Mouse (Mus musculus): ENCODE measurements around the gene Gcsam. TPM values are rescaled to one million over a fixed set of nuclear protein-coding genes. Genes with fewer than 3 reads are reported as not detected.

Gene Gcsam
- under 1 TPM in 1 of 2 experiments, not detected in 1; 0.30 TPM for total RNA-seq (2023)

DNA sequence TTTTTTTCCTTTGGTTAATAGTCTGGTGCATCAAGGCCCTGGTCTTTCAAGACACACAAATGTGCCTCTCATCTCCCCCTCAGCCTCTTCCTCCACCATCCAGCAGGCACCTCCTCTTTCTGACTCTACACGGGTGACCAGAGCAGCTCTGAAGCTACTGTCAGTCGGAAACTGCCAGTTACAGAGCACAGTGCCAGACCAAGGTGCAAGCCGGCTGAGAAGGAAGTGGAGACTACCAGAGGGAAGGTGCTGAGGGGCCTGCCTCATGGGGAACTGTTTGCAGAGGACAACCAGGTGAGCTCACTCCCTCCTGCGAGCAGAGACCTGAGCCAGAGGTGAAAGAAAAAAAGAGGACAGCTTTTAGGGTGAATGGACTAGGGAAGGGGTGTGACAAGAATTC lies at the start of gene Gcsam:
Gcsam (plus strand) TSS at position 114 of the 400 bp plus-strand sequence.

DNA sequence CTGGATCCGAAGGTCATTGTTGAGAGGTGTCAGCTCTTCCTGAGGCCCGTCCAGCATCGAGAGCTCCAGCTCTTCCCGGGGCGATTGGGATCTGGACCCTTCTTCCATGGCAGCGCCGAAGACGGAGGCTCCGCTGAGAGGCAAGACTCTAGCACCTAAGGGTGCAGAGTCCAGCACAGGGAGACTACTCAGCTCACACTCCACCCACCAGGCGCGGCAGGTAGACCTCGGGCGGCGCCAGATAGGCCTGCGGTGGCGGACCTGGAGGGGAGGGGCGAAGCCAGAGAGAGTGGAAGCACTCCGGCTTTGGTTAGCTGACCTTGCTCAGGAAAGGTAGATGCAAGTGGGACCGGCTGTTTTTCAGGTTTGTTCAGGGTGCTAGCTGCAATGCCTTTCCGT lies 43.8 kb downstream of the Gcsam start, which contains the start of gene BC016579:
BC016579 (minus strand) TSS at position 135 of the 399 bp plus-strand sequence.

Other genes with a start within 250 kb of the Gcsam start
- gene Cd200, start 201.3 kb upstream of the Gcsam start, total RNA-seq (2023), result 1 to 10 TPM in 1 of 2 experiments, under 1 TPM in 1; 0.76 to 2.2 TPM
- not detected for gene Gm609, start 117.4 kb upstream of the Gcsam start, total RNA-seq (2023)
- gene Gm17783, start 78.3 kb upstream of the Gcsam start, total RNA-seq (2023), result not detected
- not detected for gene Slc9c1, start 75.1 kb upstream of the Gcsam start, total RNA-seq (2023)
- gene BC016579, start 43.7 kb downstream of the Gcsam start, total RNA-seq (2023), result not detected
- gene Tmprss7, start 83.3 kb downstream of the Gcsam start, total RNA-seq (2023), result not detected
- gene Tagln3, start 114.2 kb downstream of the Gcsam start, total RNA-seq (2023), result under 1 TPM in 1 of 2 experiments, not detected in 1; 0.39 TPM
- 10 to 100 TPM; 14.5 to 18.6 TPM for gene Abhd10, start 132.6 kb downstream of the Gcsam start, total RNA-seq (2023)